Mouse (Mus musculus): ENCODE data around the gene Afp. TPM values are rescaled to one million over a fixed set of nuclear protein-coding genes. Genes with fewer than 3 reads are reported as not detected.

Gene Afp
- total RNA-seq, 4 experiments from 2014 or later, result 0.36 to 0.45 TPM; not detected in 2

DNA sequence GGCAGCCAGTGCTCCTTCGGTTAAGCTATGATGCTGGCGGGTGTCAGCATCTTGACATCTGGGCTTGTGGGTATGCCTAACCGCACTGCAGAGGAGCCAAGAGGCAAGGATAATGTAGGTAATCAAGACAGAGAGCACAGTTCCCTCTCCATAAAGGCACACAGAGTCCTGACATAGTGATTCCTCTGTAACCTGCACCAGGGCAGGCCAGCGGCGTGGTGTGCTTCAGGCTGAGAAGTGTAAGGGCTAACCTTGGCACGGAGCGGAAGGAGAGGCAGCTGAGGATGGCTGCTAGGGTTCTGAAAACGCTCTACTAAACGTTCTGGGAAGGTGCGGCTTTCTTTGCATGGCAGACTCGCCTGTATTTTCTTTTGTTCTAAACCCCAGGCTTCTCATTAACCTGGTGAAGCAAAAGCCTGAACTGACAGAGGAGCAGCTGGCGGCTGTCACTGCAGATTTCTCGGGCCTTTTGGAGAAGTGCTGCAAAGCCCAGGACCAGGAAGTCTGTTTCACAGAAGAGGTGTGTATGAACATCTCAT, 16.9 kb downstream of the Afp start:
- no peak for DNase-seq (ENCODE audit: low spot score in 2 of 2)

DNA sequence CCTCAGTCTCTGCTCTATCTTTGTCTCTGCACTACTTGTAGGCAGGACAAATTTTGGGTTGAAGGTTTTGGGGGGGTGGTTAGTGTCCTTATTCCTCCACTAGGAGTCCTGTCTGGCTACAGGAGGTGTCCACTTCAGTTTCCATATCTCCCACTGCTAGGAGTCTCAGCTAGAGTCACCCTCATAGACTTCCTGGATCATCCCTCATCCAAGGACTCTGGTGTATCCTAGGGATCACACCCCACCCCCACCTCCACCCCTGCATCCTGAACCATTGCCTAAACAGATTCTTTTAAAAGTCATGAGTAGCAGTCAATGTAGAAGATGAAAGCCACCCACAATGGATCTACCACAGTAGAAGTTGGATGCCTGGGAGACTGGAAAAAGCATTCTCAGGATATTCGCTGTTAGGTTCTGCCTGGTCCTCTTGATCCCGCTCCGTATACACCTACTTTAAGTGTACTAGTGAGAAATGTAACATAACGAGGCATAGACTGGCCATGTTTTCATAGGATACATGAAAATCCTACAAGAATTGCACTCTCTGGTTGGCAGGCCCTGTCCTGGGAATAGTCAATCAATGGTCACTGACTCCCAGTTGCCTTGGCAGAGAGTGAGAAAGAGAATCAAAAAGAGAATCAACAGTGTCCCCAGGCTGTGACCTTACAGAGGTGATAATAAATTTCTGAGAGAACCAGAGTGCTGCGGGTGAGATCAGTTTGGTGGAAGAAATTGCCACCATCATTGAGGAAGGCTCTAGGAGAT, 19.5 kb downstream of the Afp start:
- DNase-seq (ENCODE audit: low spot score in 2 of 2), result no peak

DNA sequence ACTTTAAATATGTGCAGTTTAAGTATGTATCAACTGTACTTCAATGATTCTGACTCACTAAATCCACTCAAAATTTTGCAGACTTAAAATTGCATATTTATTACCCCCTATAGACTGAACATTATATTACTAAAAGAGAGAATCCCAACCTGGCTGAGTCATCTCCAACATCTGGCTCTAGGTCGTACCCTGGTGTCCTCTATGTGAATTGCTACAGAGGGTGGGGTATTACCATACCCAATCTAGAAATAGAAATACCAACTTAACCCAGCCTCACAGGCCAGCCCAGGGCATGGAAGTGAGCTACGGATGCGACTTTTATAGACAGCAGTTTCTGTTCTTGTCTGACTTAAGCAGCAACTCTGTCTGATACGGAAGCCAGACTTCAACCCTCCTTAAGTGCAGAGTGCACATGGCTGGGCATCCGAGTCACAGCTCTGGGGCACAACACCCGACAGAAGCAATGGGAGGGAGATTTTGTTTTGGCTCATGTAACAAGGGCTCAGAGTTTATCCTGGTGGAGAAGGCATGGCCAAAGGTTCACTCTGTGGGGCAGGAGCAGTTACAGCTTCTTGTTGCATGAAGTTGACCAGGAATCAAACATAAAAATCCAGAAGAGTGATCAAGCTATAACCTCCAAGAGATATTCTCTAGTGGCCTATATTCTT, 21.9 kb downstream of the Afp start:
- no peak for DNase-seq (ENCODE audit: low spot score in 2 of 2)

DNA sequence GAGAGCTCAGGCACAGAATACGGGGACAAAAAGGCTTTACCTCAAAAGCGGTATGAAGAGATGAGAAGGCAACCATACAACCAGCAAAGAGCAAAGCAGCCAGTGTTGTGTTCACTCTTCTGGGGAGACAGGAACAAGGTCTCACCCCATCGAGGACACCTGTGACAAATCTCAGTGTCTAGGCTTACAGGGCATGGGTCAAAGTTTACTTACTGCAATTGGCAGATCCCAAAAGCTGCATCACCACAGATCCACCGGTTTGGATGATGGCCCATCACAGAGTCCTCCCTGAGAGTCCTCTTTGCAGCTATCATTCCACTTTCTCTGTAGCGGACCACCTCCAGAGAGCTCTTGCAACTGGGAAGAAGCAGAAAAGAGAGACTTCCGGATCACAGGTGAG, 25.0 kb downstream of the Afp start:
- no peak for DNase-seq (ENCODE audit: low spot score in 2 of 2)

DNA sequence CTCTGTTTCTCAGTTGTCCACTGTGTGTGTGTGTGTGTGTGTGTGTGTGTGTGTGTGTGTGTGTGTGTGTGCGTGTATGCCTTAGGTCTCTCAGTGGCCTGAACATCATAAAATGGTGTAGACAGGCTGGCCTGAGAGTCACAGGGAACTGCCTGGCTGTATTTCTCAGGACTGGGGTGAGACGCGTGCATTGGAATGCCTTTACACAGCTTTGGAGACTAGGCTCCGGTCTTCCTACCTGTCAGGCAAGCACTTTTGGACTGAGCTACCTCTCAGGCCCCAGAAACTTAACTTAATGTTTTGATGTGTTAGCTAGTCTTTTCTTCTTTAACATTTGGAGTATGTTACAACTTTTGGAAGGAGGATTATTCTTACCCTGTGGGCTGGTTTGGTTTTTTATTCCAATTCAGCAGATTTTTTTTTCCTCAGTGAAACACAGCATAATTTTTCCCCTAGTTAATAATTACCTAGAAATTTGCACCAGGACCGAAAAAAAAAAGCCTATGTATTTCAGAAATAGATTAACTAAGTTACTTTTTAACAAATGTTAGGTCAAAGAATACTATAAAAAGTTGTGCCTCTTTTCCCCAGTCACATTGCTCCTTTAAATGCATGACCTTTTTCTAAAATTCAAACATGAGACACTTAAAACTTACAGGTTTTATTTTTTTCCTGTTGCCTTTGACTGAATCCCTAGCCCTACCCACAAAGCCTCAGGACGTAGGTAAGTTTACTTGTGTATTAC, 28.0 kb downstream of the Afp start, which contains the start of gene Afm:
TSS of gene Afm (plus strand) at position 577 of the 745 bp plus-strand sequence.
- no peak for DNase-seq (ENCODE audit: low spot score in 2 of 2)

DNA sequence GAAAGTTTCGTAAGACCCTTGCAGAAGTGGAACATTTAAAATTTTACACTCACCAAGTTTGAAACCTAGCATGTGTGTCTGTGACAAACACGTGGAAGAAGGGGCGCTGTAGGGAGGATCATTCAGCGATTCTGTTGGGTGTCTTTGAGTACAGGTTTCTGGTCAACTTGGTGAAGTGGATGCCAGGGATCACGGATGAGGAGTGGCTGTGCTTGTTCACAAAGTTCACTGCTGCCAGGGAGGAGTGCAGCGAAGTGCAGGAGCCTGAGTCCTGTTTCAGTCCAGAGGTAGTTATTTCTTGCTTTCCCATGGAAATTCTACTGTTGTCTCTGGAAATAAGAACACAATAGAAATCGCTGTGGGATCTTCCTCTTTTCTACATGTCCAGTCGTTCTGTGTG, 60.7 kb downstream of the Afp start:
- DNase-seq (ENCODE audit: low spot score in 2 of 2), result no peak

DNA sequence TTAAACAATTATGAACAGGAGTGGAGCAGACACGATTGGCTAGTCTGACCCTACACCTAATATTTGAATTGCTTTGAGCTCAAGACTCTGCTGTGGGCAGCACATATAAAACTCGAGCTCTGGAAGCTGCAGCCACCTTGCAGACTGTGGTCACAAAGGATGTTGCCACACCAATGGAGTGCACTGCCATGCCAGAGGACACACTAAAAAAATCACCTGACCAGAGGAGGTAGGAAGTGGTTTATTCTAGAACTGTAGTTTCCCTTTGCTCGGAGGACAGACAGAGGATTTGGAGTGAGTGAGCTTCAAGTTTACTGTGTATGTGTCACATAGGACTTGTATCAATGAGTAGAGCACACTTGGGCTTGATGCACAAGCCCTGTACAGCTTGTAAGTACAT, 65.5 kb downstream of the Afp start:
- no peak for DNase-seq (ENCODE audit: low spot score in 2 of 2)

Other genes with a start within 250 kb of the Afp start
- 100 to 1,000 TPM; 100 to 122 (median 114) TPM for gene Ankrd17, start 124.2 kb upstream of the Afp start, total RNA-seq (2022)
- gene Gm9958, start 123.5 kb upstream of the Afp start, total RNA-seq (2022), result 1 to 10 TPM; 1.1 to 3.1 (median 2.2) TPM
- under 1 TPM in 1 of 4 experiments, not detected in 3; 0.21 TPM for gene Alb, start 29.8 kb upstream of the Afp start, total RNA-seq (2022)
- gene Afm, start 28.2 kb downstream of the Afp start, total RNA-seq (2022), result under 1 TPM in 1 of 4 experiments, not detected in 3; 0.21 TPM
- gene 5830473C10Rik, start 70.4 kb downstream of the Afp start, total RNA-seq (2022), result under 1 TPM in 1 of 4 experiments, not detected in 3; 0.16 TPM
- 1 to 10 TPM in 1 of 4 experiments, under 1 TPM in 3; 0.63 to 1.6 (median 0.78) TPM for gene Rassf6, start 149.9 kb downstream of the Afp start, total RNA-seq (2022)